Mouse (Mus musculus): Measurements from ENCODE around the gene Spata33.

DNA sequence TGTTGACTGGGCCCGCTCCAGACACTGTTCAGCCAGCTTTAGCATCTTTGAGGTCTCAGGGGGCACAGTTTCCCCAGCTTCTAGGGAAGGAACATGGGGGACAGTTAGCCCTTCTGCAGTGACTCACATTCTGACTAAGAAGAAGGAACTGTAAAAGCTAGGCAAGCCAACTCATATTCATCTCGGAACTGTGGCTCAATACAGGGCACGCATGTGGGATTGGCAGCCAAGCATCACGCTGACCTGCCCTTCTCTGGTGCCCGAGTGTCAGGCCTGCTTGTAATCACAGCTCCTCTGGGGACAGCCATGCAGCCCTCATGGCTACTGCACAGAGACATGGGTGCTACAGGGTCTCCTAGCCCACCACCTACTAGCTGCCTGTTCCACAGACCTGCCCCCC, 38.3 kb downstream of the Spata33 start:
- no peak for TF ChIP-seq POLR2A (IDR thresholded peaks at IDR 0.05; ENCODE audit: control insufficient read depth, extremely low read depth, insufficient read depth, low read length, poor library complexity)
- TF ChIP-seq CTCF (IDR thresholded peaks at IDR 0.05; ENCODE audit: borderline replicate concordance, control insufficient read depth, extremely low read depth, insufficient read depth, low read length, poor library complexity): no peak

Data from thymus, adult 2 months (tissue).